Mouse (Mus musculus) left cerebral cortex, adult 18-20 months (tissue): ENCODE data around the gene Tut1. TPM values are rescaled to one million over a fixed set of nuclear protein-coding genes. Genes with fewer than 3 reads are reported as not detected.
"Not testable (repeated sequence)": the region's sequence is repeated elsewhere in the genome, so short reads cannot be mapped to it uniquely, and the experiment has no call there.

Source experiments
- DNase-seq, 2 experiments: peaks; one replicate each; pipeline ENCODE4 v3.0.0; 2021 to 2022; ENCODE audit warnings: low spot score in 2 of 2, mixed read lengths in 1 of 2
- total RNA-seq, 2 experiments: library from RNA; stranded (reverse); gene quantifications; 2 replicates each; pipeline ENCODE4 v1.2.3; 2021

The Tut1 gene
- total RNA-seq, 2 experiments from 2014 or later = 22.5 to 23.7 TPM

GRCm38 (mm10) chr19:8999223-8999622, 45.6 kb downstream of the Tut1 start:
- no peak for DNase-seq

GRCm38 (mm10) chr19:9006915-9007314, 53.3 kb downstream of the Tut1 start:
- DNase-seq = not testable (repeated sequence)

Other genes starting within 250 kb of the Tut1 start
- 100 to 1,000 TPM; 148 to 152 TPM for gene Slc3a2, start 230.5 kb upstream of the Tut1 start, total RNA-seq
- 10 to 100 TPM; 46.9 to 50.5 TPM for gene Wdr74, start 218.0 kb upstream of the Tut1 start, total RNA-seq
- gene 1700092M07Rik, start 213.1 kb upstream of the Tut1 start, total RNA-seq = 1 to 10 TPM in 1 of 2 experiments, under 1 TPM in 1; 0.94 to 1.5 TPM
- gene Stx5a, start 212.4 kb upstream of the Tut1 start, total RNA-seq = 10 to 100 TPM; 70.1 to 72.7 TPM
- 10 to 100 TPM; 78.1 to 88.5 TPM for gene Nxf1, start 196.8 kb upstream of the Tut1 start, total RNA-seq
- 10 to 100 TPM; 57.3 to 63.7 TPM for gene Tmem223, start 182.9 kb upstream of the Tut1 start, total RNA-seq
- gene Tmem179b, start 179.4 kb upstream of the Tut1 start, total RNA-seq = 1 to 10 TPM; 7.6 to 7.8 TPM
- gene Taf6l, start 167.4 kb upstream of the Tut1 start, total RNA-seq = 10 to 100 TPM; 13.7 to 15.9 TPM
- 100 to 1,000 TPM; 106 to 107 TPM for gene Polr2g, start 155.3 kb upstream of the Tut1 start, total RNA-seq
- 1 to 10 TPM; 5.5 to 6.0 TPM for gene Zbtb3, start 151.3 kb upstream of the Tut1 start, total RNA-seq
- gene Ttc9c, start 134.5 kb upstream of the Tut1 start, total RNA-seq = 10 to 100 TPM; 38.7 to 42.4 TPM
- 100 to 1,000 TPM; 123 to 127 TPM for gene Hnrnpul2, start 133.8 kb upstream of the Tut1 start, total RNA-seq
- gene AC129217.1, start 124.1 kb upstream of the Tut1 start, total RNA-seq = 1 to 10 TPM in 1 of 2 experiments, not detected in 1; 2.3 TPM
- 100 to 1,000 TPM in 1 of 2 experiments, 10 to 100 TPM in 1; 98.1 to 112 TPM for gene Bscl2, start 116.4 kb upstream of the Tut1 start, total RNA-seq
- gene Gng3, start 114.7 kb upstream of the Tut1 start, total RNA-seq = 100 to 1,000 TPM; 181 to 184 TPM
- gene Lrrn4cl, start 103.1 kb upstream of the Tut1 start, total RNA-seq = 1 to 10 TPM; 1.2 to 1.7 TPM
- 10 to 100 TPM; 91.4 to 96.7 TPM for gene Ubxn1, start 82.4 kb upstream of the Tut1 start, total RNA-seq
- gene Uqcc3, start 72.9 kb upstream of the Tut1 start, total RNA-seq = 10 to 100 TPM; 29.7 to 37.1 TPM
- gene Lbhd1, start 70.1 kb upstream of the Tut1 start, total RNA-seq = 1 to 10 TPM; 8.2 TPM
- gene Gm49403, start 69.9 kb upstream of the Tut1 start, total RNA-seq = not detected
- gene 1810009A15Rik, start 65.0 kb upstream of the Tut1 start, total RNA-seq = 10 to 100 TPM; 20.2 to 23.0 TPM
- 1 to 10 TPM; 2.1 to 3.8 TPM for gene Gm49416, start 64.9 kb upstream of the Tut1 start, total RNA-seq
- gene Ints5, start 60.8 kb upstream of the Tut1 start, total RNA-seq = 10 to 100 TPM; 23.9 to 24.6 TPM
- gene Ganab, start 55.8 kb upstream of the Tut1 start, total RNA-seq = 10 to 100 TPM; 93.2 to 93.8 TPM
- 100 to 1,000 TPM; 188 to 189 TPM for gene B3gat3, start 33.5 kb upstream of the Tut1 start, total RNA-seq
- gene Rom1, start 24.5 kb upstream of the Tut1 start, total RNA-seq = 1 to 10 TPM; 6.4 to 7.6 TPM
- 10 to 100 TPM in 1 of 2 experiments, 1 to 10 TPM in 1; 9.0 to 11.5 TPM for gene Eml3, start 24.3 kb upstream of the Tut1 start, total RNA-seq
- 10 to 100 TPM; 49.6 to 49.8 TPM for gene Mta2, start 12.0 kb upstream of the Tut1 start, total RNA-seq
- gene Eef1g, start 13.2 kb downstream of the Tut1 start, total RNA-seq = 100 to 1,000 TPM; 251 to 256 TPM
- 10 to 100 TPM; 18.6 to 23.5 TPM for gene Ahnak, start 35.4 kb downstream of the Tut1 start, total RNA-seq
- gene Scgb1a1, start 134.1 kb downstream of the Tut1 start, total RNA-seq = not detected
- gene Asrgl1, start 181.8 kb downstream of the Tut1 start, total RNA-seq = 100 to 1,000 TPM; 131 to 136 TPM